Mouse (Mus musculus) layer of hippocampus, adult 9-10 months (tissue): ENCODE data around the gene 1110032F04Rik.
"Not testable (repeated sequence)": the region's sequence is repeated elsewhere in the genome, so short reads cannot be mapped to it uniquely, and the experiment has no call there.

Experiments
- DNase-seq: peaks from one replicate; pipeline ENCODE4 v3.0.0; 2022; ENCODE audit warnings: low spot score

1110032F04Rik gene

GRCm38 (mm10) chr3:68869211-68869690 lies at the start of gene 1110032F04Rik:
Gene 1110032F04Rik, plus strand, starts transcription at chr3:68869586.
- no peak for DNase-seq

- DNase-seq, result no peak
These were observed 48.0 kb upstream of the 1110032F04Rik start for GRCm38 (mm10) chr3:68821406-68821805.

- no peak for DNase-seq
These were observed 47.5 kb upstream of the 1110032F04Rik start for GRCm38 (mm10) chr3:68821926-68822341.

- no peak for DNase-seq
These were observed 45.3 kb upstream of the 1110032F04Rik start for GRCm38 (mm10) chr3:68823876-68824764.

- DNase-seq, result no peak
These were observed 44.7 kb upstream of the 1110032F04Rik start for GRCm38 (mm10) chr3:68824765-68825090.

- no peak for DNase-seq
These were observed 44.2 kb upstream of the 1110032F04Rik start for GRCm38 (mm10) chr3:68825151-68825550.

GRCm38 (mm10) chr3:68827671-68828070 lies 41.7 kb upstream of the 1110032F04Rik start:
- no peak for DNase-seq

- DNase-seq, result no peak
These were observed 39.4 kb upstream of the 1110032F04Rik start for GRCm38 (mm10) chr3:68829944-68830343.

GRCm38 (mm10) chr3:68836857-68837499 lies 32.4 kb upstream of the 1110032F04Rik start:
- DNase-seq, result no peak

- no peak for DNase-seq
These were observed 29.2 kb upstream of the 1110032F04Rik start for GRCm38 (mm10) chr3:68840206-68840605.

- no peak for DNase-seq
These were observed 25.4 kb upstream of the 1110032F04Rik start for GRCm38 (mm10) chr3:68844025-68844424.

- DNase-seq, result no peak
These were observed 21.1 kb upstream of the 1110032F04Rik start for GRCm38 (mm10) chr3:68848323-68848722.

- no peak for DNase-seq
These were observed 17.0 kb upstream of the 1110032F04Rik start for GRCm38 (mm10) chr3:68852414-68852813.

- DNase-seq, result no peak
These were observed 543 bp downstream of the 1110032F04Rik start for GRCm38 (mm10) chr3:68869691-68870567.

- no peak for DNase-seq
These were observed 1.2 kb downstream of the 1110032F04Rik start for GRCm38 (mm10) chr3:68870568-68870950.

GRCm38 (mm10) chr3:68874079-68874478 lies 4.7 kb downstream of the 1110032F04Rik start:
- DNase-seq, result no peak

- no peak for DNase-seq
These were observed 17.5 kb downstream of the 1110032F04Rik start for GRCm38 (mm10) chr3:68886845-68887244.

GRCm38 (mm10) chr3:68895426-68895825 lies 26.0 kb downstream of the 1110032F04Rik start:
- DNase-seq, result peak; percentile 38

- no peak for DNase-seq
These were observed 27.8 kb downstream of the 1110032F04Rik start for GRCm38 (mm10) chr3:68897154-68897553.

- not testable (repeated sequence) for DNase-seq
These were observed 33.2 kb downstream of the 1110032F04Rik start for GRCm38 (mm10) chr3:68902636-68903035.

GRCm38 (mm10) chr3:68904902-68905778 lies 35.8 kb downstream of the 1110032F04Rik start:
- no peak for DNase-seq
